Mouse (Mus musculus): ENCODE results near the gene Chrne. TPM values are rescaled to one million over a fixed set of nuclear protein-coding genes. Genes with fewer than 3 reads are reported as not detected.

Chrne gene
- polyA plus RNA-seq, 1 experiment from 2014 or later: not detected

DNA sequence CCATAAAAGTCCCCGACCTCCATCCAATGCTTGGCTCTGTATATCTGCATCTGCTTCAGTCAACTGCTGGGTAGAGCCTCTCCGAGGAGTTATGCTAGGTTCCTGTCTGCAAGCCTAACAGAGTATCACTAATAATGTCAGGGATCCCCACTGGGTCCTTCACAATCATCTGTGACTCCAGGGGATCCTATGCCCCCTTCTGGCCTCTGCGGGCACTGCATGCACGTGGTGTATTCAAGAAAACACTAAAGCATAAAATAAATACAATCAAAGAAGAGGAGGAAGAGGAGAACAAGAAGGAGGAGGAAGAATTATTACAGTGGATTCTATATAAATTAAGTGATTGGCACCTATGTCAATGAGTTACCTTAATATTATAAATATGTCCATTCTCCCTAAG, 6.5 kb upstream of the Chrne start:
- H3K27me3 ChIP-seq (ENCODE audit: control insufficient read depth, insufficient read depth, low read length): no peaks in the 10 kb centered on the region
- H3K36me3 ChIP-seq (ENCODE audit: control insufficient read depth, insufficient read depth, low read length): no peaks in the 10 kb centered on the region
- H3K9me3 ChIP-seq (ENCODE audit: control insufficient read depth, low read length): no peaks in the 10 kb centered on the region
- H3K4me2 ChIP-seq (ENCODE audit: low read depth, severe bottlenecking): no peak overlapping the region
- 45% methylated on average over 4 of the region's 4 CpGs for WGBS
- H3K27ac ChIP-seq (replicated peaks; ENCODE audit: low read depth, low read length): no peak overlapping the region
- DNase-seq (ENCODE audit: low spot score) (peak; percentile 79), ATAC-seq (ENCODE audit: insufficient number of reproducible peaks, low FRiP score, low TSS enrichment, low read depth) (no peak)
- no peaks in the 10 kb centered on the region for H3K4me1 ChIP-seq (ENCODE audit: control insufficient read depth, insufficient read depth, low read length)
- no peak overlapping the region for H3K9ac ChIP-seq (ENCODE audit: low read length)
- no peak overlapping the region for H3K4me3 ChIP-seq (ENCODE audit: low read depth, low read length)

GRCm38 (mm10) chr11:70623053-70623742, 4.2 kb upstream of the Chrne start:
- WGBS: 86% methylated on average over 10 of the region's 10 CpGs
- H3K4me2 ChIP-seq (ENCODE audit: low read depth, severe bottlenecking): no peak overlapping the region
- no peak for DNase-seq (ENCODE audit: low spot score)
- H3K27me3 ChIP-seq (ENCODE audit: control insufficient read depth, insufficient read depth, low read length): no peaks in the 10 kb centered on the region
- no peak for ATAC-seq (ENCODE audit: insufficient number of reproducible peaks, low FRiP score, low TSS enrichment, low read depth)
- no peaks in the 10 kb centered on the region for H3K4me1 ChIP-seq (ENCODE audit: control insufficient read depth, insufficient read depth, low read length)
- H3K36me3 ChIP-seq (ENCODE audit: control insufficient read depth, insufficient read depth, low read length): no peaks in the 10 kb centered on the region
- no peak overlapping the region for H3K27ac ChIP-seq (replicated peaks; ENCODE audit: low read depth, low read length)
- H3K9me3 ChIP-seq (ENCODE audit: control insufficient read depth, low read length): no peaks in the 10 kb centered on the region
- no peak overlapping the region for H3K4me3 ChIP-seq (ENCODE audit: low read depth, low read length)
- H3K9ac ChIP-seq (ENCODE audit: low read length): no peak overlapping the region

DNA sequence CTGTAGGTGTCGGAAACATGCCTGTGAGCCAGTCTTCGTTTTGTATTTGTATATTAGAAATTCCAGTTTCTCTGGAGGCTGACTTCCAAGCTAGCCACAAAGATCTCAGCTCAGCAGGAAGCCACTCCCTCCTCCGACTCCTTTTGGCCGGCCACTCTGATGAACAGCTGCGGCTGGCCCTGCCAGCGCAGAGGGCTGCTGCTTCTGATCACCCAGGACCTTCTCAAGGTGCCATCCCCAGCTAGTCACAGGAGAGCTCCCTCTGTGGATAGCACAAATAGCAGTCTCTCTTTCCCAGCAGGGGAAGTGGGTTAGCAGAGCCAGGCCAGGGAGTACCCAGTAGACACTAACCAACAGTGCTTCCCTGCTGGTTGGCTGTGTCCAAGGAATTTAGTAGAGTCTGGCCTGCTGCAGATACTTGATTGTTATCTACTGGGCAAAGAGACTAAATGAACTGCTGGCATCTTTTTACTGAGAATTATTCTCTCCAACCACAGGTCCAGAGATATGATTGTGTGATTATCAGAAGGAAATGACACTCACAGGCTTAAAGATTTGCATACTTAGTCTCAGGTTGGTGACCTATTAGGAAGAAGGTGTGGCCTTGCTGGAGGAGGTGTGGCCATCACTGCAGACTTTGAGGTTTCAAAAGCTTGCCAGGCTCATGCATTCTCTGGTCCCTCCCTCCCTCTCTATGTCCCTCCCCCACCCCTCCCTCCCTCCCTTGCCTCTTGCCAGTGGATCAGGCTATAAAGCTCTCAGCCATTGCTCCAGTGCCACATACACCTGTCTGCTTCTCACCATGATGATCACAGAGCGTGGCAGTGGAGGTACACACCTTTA, 3.2 kb upstream of the Chrne start:
- no peak overlapping the region for H3K4me2 ChIP-seq (ENCODE audit: low read depth, severe bottlenecking)
- no peak for DNase-seq (ENCODE audit: low spot score)
- H3K4me3 ChIP-seq (ENCODE audit: low read depth, low read length): no peak overlapping the region
- no peaks in the 10 kb centered on the region for H3K27me3 ChIP-seq (ENCODE audit: control insufficient read depth, insufficient read depth, low read length)
- no peaks in the 10 kb centered on the region for H3K4me1 ChIP-seq (ENCODE audit: control insufficient read depth, insufficient read depth, low read length)
- no peak overlapping the region for H3K9ac ChIP-seq (ENCODE audit: low read length)
- H3K27ac ChIP-seq (replicated peaks; ENCODE audit: low read depth, low read length): no peak overlapping the region
- no peaks in the 10 kb centered on the region for H3K9me3 ChIP-seq (ENCODE audit: control insufficient read depth, low read length)
- H3K36me3 ChIP-seq (ENCODE audit: control insufficient read depth, insufficient read depth, low read length): no peaks in the 10 kb centered on the region
- WGBS: 40% methylated on average over 7 of the region's 7 CpGs
- ATAC-seq (ENCODE audit: insufficient number of reproducible peaks, low FRiP score, low TSS enrichment, low read depth): no peak

GRCm38 (mm10) chr11:70615516-70616093, 3.4 kb downstream of the Chrne start, which contains the start of gene 4930544D05Rik:
Gene 4930544D05Rik, plus strand, starts transcription at chr11:70615848.
- Histone ChIP-seq H3K9me3 (ENCODE audit: control insufficient read depth, low read length) (no peaks in the 10 kb centered on the region), H3K4me1 (ENCODE audit: control insufficient read depth, insufficient read depth, low read length) (peaks cover 9% of the 10 kb centered on the region), H3K36me3 (ENCODE audit: control insufficient read depth, insufficient read depth, low read length) (peaks cover 6% of the 10 kb centered on the region), H3K9ac (ENCODE audit: low read length) (peak within 1 kb of the TSS; percentile 40; the same call in 1 of the 2 replicates), H3K4me2 (ENCODE audit: low read depth, severe bottlenecking) (peak within 1 kb of the TSS; percentile 70), H3K27ac (replicated peaks; ENCODE audit: low read depth, low read length) (no peak within 1 kb of the TSS), H3K4me3 (ENCODE audit: low read depth, low read length) (peak within 1 kb of the TSS; percentile 25), H3K27me3 (ENCODE audit: control insufficient read depth, insufficient read depth, low read length) (0 out of 2 replicates have a peak, but pooled peaks cover 7% of the 10 kb centered on the region)
- ATAC-seq (ENCODE audit: insufficient number of reproducible peaks, low FRiP score, low TSS enrichment, low read depth): no peak
- DNase-seq (ENCODE audit: low spot score): no peak
- WGBS: 13% methylated on average over 21 of the region's 21 CpGs

- Histone ChIP-seq H3K9ac (ENCODE audit: low read length) (peak overlapping the region; percentile 37; the same call in 1 of the 2 replicates), H3K9me3 (ENCODE audit: control insufficient read depth, low read length) (no peaks in the 10 kb centered on the region), H3K27me3 (ENCODE audit: control insufficient read depth, insufficient read depth, low read length) (0 out of 2 replicates have a peak, but pooled peaks cover 7% of the 10 kb centered on the region), H3K36me3 (ENCODE audit: control insufficient read depth, insufficient read depth, low read length) (peaks cover 10% of the 10 kb centered on the region), H3K4me2 (ENCODE audit: low read depth, severe bottlenecking) (peak overlapping the region; percentile 70), H3K4me1 (ENCODE audit: control insufficient read depth, insufficient read depth, low read length) (peaks cover 9% of the 10 kb centered on the region), H3K27ac (replicated peaks; ENCODE audit: low read depth, low read length) (no peak overlapping the region), H3K4me3 (ENCODE audit: low read depth, low read length) (peak overlapping the region; percentile 25)
- DNase-seq (ENCODE audit: low spot score): peak; percentile 66
- ATAC-seq (ENCODE audit: insufficient number of reproducible peaks, low FRiP score, low TSS enrichment, low read depth): peak; percentile 65; the same call in 1 of the 2 replicates
- WGBS: 1% methylated on average over 17 of the region's 17 CpGs
Measured at GRCm38 (mm10) chr11:70615074-70615473, 3.9 kb downstream of the Chrne start.

DNA sequence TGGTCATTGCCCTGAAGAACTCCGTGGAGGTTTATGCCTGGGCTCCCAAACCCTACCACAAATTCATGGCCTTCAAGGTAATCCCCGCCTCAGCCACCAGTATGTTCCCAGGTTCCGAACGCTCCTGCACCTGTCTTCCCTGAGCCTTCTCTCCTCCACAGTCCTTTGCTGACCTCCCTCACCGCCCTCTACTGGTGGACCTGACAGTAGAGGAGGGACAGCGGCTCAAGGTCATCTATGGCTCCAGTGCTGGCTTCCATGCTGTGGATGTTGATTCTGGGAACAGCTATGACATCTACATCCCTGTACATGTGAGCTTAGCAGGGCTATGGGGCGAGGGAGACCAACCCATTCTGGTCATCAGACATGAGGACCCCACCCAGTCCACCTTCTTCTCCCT, 6.5 kb downstream of the Chrne start:
- Histone ChIP-seq H3K36me3 (ENCODE audit: control insufficient read depth, insufficient read depth, low read length) (peaks cover 23% of the 10 kb centered on the region), H3K4me2 (ENCODE audit: low read depth, severe bottlenecking) (no peak overlapping the region), H3K27me3 (ENCODE audit: control insufficient read depth, insufficient read depth, low read length) (0 out of 2 replicates have a peak, but pooled peaks cover 7% of the 10 kb centered on the region), H3K9me3 (ENCODE audit: control insufficient read depth, low read length) (no peaks in the 10 kb centered on the region), H3K4me3 (ENCODE audit: low read depth, low read length) (no peak overlapping the region), H3K27ac (replicated peaks; ENCODE audit: low read depth, low read length) (no peak overlapping the region), H3K4me1 (ENCODE audit: control insufficient read depth, insufficient read depth, low read length) (peaks cover 9% of the 10 kb centered on the region), H3K9ac (ENCODE audit: low read length) (no peak overlapping the region)
- WGBS: 77% methylated on average over 7 of the region's 7 CpGs
- DNase-seq (ENCODE audit: low spot score): no peak
- ATAC-seq (ENCODE audit: insufficient number of reproducible peaks, low FRiP score, low TSS enrichment, low read depth): no peak

GRCm38 (mm10) chr11:70610752-70611151, 8.3 kb downstream of the Chrne start:
- Histone ChIP-seq H3K27ac (replicated peaks; ENCODE audit: low read depth, low read length) (no peak overlapping the region), H3K4me1 (ENCODE audit: control insufficient read depth, insufficient read depth, low read length) (peaks cover 9% of the 10 kb centered on the region), H3K27me3 (ENCODE audit: control insufficient read depth, insufficient read depth, low read length) (0 out of 2 replicates have a peak, but pooled peaks cover 1% of the 10 kb centered on the region), H3K9me3 (ENCODE audit: control insufficient read depth, low read length) (no peaks in the 10 kb centered on the region), H3K36me3 (ENCODE audit: control insufficient read depth, insufficient read depth, low read length) (peaks cover 28% of the 10 kb centered on the region), H3K9ac (ENCODE audit: low read length) (no peak overlapping the region), H3K4me3 (ENCODE audit: low read depth, low read length) (no peak overlapping the region), H3K4me2 (ENCODE audit: low read depth, severe bottlenecking) (no peak overlapping the region)
- 91% methylated on average over 4 of the region's 4 CpGs for WGBS
- no peak for DNase-seq (ENCODE audit: low spot score)
- ATAC-seq (ENCODE audit: insufficient number of reproducible peaks, low FRiP score, low TSS enrichment, low read depth): no peak

- Histone ChIP-seq H3K4me3 (ENCODE audit: low read depth, low read length) (no peak overlapping the region), H3K36me3 (ENCODE audit: control insufficient read depth, insufficient read depth, low read length) (peaks cover 31% of the 10 kb centered on the region), H3K27ac (replicated peaks; ENCODE audit: low read depth, low read length) (no peak overlapping the region), H3K4me1 (ENCODE audit: control insufficient read depth, insufficient read depth, low read length) (no peaks in the 10 kb centered on the region), H3K4me2 (ENCODE audit: low read depth, severe bottlenecking) (no peak overlapping the region), H3K9me3 (ENCODE audit: control insufficient read depth, low read length) (no peaks in the 10 kb centered on the region), H3K27me3 (ENCODE audit: control insufficient read depth, insufficient read depth, low read length) (no peaks in the 10 kb centered on the region), H3K9ac (ENCODE audit: low read length) (no peak overlapping the region)
- WGBS: 87% methylated on average over 26 of the region's 26 CpGs
- ATAC-seq (ENCODE audit: insufficient number of reproducible peaks, low FRiP score, low TSS enrichment, low read depth) (peak; percentile 22; the same call in 1 of the 2 replicates), DNase-seq (ENCODE audit: low spot score) (no peak)
Measured at GRCm38 (mm10) chr11:70608381-70609066, 10.5 kb downstream of the Chrne start.

Measured in limb, embryonic 11.5 days (tissue).